Mouse (Mus musculus) induced T-regulatory cell, adult 2 months (primary cell): Measurements from ENCODE around the gene Itgav.

Source experiments
- DNase-seq: peaks from one replicate; pipeline ENCODE4 v3.0.0-alpha.2; 2012; ENCODE audit warnings: low read depth

Itgav gene

DNA sequence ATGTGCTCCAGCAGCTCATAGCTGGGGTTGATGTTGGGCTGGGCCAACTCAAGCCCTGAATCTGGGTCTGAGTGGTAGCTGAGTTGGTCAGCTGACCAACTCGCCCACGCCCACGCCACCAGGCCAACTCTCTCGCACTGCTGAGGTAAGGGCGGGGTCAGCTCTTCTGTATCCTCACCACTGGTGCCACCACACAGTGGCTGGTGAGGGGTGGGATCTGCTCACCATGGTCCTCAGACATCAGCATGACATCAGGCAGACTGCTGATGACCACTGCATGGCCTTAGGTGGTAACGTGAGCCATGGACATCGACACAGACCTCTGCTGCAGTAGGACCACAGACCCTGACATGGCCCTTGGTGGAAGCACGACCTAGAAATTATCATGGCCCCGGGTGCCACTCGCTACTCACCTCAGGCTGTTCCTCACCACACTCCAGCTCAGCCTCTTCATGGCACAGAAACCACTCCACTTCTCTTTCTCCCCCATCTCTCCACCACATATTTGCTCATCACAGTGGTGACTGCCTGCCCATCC, 24.5 kb downstream of the Itgav start:
- no peak for DNase-seq

- DNase-seq, result no peak
Measured at GRCm38 (mm10) chr2:83753008-83753407, 28.8 kb downstream of the Itgav start.

DNA sequence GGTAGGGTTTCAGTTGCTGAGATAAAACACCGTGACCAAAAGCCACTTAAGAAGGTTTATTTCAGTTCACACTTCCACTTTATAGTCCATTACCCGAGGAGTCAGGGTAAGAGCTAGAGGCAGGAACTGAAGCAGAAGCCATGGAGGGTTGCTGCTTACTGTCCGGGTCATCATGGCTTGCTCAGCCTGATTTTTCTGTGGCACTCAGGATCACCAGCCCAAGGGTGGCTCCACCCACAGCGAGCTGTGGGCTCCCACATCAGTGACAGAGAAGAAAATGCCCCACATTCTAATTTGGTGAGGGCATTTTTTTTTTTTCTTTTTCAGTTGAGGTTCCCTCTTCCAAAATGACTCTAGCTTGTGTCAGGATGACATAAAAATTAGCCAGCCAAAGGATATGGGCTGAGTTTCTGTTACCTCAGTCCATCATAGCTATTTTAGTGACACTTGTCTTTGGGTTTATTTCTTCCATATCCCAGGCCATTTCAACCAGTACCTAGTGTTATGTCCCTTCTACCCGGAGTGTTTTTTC, 30.2 kb downstream of the Itgav start:
- DNase-seq, result no peak

GRCm38 (mm10) chr2:83758606-83759215, 34.5 kb downstream of the Itgav start:
- no peak for DNase-seq

- DNase-seq, result no peak
Measured at GRCm38 (mm10) chr2:83759216-83759648, 35.0 kb downstream of the Itgav start.

- DNase-seq, result no peak
Measured at GRCm38 (mm10) chr2:83759667-83760066, 35.5 kb downstream of the Itgav start.

- no peak for DNase-seq
Measured at GRCm38 (mm10) chr2:83760112-83760511, 35.9 kb downstream of the Itgav start.

DNA sequence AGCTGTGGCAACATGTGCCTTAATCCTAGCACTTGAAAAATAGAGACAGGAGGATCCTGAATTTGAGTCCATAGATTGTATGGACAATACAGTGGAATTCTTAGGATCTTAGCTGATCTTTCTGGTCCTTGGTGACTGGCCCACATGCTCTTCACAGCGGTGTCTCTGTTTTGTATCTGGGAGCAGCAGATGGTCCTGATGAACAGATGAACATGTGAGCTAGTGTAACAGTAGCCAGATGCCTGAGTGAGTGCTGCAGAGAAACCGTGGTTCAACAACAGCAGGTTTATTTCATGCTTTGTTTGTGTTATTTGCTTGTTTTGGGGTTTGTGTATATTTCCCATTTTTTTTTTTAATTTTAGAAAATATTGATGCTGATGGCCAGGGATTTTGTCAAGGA, 37.3 kb downstream of the Itgav start:
- DNase-seq, result no peak

DNA sequence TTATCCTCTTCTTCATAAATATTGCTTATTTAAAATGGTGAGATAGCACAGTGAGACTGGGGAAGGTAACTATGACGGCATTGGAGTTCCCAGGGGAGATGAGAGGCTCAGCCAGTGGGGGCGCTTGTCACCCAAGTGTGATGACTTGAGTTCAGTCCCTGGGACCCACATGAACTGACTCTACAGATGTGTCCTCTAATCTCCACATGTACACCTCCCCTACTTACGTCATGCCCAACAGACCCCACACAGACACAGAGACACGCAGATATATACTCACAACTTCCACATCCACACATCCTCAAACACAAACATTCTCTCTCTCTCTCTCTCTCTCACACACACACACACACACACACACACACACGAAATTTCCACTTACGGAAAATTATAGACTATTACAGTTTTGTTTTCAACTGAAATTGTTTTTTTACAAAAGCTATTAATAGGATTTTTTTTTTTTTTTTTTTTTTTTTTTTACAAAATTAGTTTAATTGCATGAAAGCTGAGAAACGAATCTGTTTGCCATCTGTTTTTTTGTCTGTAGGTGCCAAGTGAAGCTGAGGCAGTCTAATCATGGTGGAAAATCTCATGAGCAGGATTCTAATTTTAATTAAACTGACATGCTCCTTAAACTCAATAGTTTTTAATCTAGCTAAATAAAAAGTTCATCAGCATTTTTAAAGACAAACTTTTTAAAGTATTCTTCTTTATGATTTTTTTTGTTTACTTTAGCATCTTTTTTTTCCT, 38.1 kb downstream of the Itgav start:
- peak; percentile 35 for DNase-seq

DNA sequence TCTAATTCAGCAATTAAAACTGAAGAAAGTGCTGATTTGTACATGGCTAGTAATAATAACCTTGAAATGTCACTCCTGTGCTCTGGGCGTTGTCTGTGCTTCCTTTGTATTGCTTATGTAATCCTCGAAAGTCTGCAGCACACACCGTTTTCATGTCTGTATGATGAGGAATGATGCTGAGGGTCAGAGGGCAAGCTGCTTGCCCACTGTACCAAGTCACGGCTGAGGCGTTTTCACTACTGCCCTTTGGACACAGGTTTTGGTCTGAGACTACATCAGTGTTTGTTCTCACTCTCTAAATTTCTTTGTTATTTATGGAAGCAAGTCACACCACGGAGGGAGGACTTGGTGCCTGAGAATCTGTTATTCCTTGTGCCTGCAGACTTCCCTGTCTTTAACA, 41.9 kb downstream of the Itgav start:
- DNase-seq, result no peak

GRCm38 (mm10) chr2:83766878-83767277, 42.7 kb downstream of the Itgav start:
- DNase-seq, result no peak

GRCm38 (mm10) chr2:83768311-83769047, 44.3 kb downstream of the Itgav start:
- DNase-seq, result no peak

DNA sequence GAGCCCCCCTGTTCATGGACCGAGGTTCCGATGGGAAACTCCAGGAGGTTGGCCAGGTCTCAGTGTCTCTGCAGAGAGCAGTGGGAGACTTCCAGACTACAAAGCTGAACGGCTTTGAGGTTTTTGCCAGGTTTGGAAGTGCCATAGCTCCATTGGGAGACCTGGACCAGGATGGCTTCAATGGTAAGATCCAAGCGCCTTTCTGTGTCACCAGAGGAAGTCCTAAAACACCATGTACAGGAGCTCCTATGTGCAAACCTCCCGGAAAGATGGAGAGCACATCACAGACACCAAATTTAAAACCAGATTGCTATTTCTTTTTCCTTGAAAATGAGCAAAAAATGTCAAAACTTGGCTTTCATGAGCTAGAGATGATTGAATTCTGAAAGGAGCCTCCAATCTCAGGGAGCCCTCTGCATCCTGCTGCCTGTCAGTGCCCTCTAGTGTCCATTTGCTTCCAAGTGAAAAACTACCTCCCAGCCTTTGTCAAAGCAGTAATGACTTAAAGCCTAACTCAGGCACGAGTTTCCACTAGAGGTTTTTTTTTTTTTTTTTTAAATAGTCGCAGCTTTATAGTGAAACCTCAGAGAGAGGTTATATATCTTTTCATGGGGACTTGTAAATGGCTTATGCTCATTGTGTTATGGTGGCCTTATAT, 47.1 kb downstream of the Itgav start:
- peak; percentile 79 for DNase-seq

- no peak for DNase-seq
Measured at GRCm38 (mm10) chr2:83791330-83792073, 67.3 kb downstream of the Itgav start.

DNA sequence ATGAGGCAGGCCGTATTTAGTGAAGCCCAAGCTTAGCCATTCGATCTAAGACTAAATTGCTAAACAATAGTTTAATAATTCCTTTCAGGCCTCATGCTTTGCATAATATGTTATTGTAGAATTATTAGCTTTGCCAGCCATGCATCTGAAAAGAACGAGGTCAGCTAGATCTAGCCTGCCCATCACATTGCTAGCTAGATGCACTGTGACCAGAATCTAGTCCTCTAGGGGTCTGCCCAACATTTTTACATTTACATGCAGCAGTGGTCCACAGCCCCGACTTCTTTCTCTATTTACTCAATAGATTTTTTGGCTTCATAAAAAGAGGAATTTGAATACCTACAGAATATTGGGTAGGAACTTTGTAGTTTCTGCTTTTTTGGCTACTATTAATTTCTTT, 67.9 kb downstream of the Itgav start:
- no peak for DNase-seq

GRCm38 (mm10) chr2:83795766-83796165, 71.6 kb downstream of the Itgav start:
- DNase-seq, result no peak

GRCm38 (mm10) chr2:83797902-83798497, 73.8 kb downstream of the Itgav start:
- DNase-seq, result no peak

DNA sequence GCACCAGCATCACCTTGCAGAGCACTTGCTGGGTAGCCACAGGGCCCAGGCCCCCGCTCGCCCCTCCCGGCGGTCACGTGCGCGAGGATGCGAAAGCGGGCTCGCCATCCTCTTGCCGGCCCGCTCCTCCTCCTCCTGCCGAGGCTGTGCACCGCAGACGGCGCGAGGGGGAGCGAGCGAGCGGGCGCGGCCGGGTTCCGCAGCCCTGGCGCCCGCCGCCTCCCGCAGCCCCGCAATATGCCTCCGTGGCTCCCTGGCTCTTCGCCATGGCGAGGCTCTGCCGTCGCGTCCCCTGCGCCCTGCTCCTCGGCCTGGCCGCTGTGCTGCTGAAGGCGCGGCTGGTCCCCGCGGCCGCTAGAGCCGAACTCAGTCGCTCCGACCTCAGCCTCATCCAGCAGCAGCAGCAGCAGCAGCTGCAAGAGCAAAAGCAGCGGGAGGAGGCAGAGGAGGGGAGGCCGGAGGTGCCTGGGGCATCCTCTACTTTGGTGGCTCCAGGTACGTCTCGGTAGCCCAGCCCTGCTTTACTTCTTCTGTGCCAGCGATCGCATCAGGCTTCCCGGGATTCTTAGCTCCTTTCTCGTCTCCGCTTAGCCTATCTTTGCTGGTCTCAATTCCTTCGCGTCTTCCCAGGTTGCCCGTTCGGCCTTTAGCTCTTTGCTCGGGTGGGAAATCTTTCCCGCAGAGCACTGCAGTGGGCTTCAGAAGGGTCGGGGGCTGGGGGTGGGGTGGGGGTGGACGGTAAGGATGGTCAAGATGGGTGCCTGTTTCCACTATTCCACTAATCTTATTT, 88.5 kb downstream of the Itgav start, which contains the start of gene Fam171b:
Gene Fam171b, plus strand, starts transcription at position 154 of the 790 bp plus-strand sequence.
- DNase-seq, result peak; percentile 67

DNA sequence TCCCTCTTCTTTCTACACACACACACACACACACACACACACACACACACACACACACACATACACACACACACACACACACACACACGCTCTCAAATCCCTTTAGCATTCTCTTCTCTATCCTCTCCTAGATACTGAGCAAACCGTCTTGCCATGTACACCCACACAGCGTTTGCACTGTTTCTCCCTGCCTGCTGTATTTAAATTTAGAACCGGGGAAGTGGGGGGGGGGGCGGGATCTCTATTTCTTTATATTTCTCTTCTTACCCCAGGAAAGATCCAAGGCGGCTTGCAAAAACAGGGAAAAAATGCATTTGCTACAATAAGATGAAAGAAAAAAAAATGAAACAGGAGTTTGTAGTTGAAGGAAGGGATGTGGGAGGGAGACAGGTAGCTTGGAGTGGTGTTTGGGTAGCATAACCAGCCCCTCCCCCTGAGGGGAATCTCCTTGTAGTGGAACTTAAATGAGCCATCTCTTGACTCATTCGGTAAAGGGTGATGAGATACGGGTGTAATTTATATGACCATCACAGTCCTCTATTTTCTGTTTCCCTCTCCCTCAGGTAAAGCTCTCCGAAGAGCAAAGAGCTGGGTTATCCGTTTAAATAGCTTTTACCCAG, 89.2 kb downstream of the Itgav start:
- DNase-seq, result no peak
